Mouse (Mus musculus) forebrain, embryonic 15.5 days (tissue): ENCODE data around the gene Hlcs. TPM values are rescaled to one million over a fixed set of nuclear protein-coding genes. Genes with fewer than 3 reads are reported as not detected.

Experiments used
- ATAC-seq: fragments of 200-750 bp; cut with Nextera tagmentation; replicated peaks from 2 replicates; pipeline ENCODE4 v1.8.0; 2017; ENCODE audit warnings: mild to moderate bottlenecking, moderate TSS enrichment, moderate library complexity
- H3K27ac ChIP-seq: fragments of 300-500 bp; sonication (generic); replicated peaks from 2 replicates; pipeline ENCODE4 v1.5.1; 2015; ENCODE audit warnings: mild to moderate bottlenecking, inconsistent platforms
- H3K27me3 ChIP-seq: fragments of 300-500 bp; sonication (generic); 2 replicates; pipeline ENCODE4 v1.6.1; 2015; ENCODE audit warnings: inconsistent platforms
- H3K36me3 ChIP-seq: fragments of 300-500 bp; sonication (generic); 2 replicates; pipeline ENCODE4 v1.6.1; 2015; ENCODE audit warnings: mild to moderate bottlenecking, inconsistent platforms
- H3K4me1 ChIP-seq: fragments of 300-500 bp; sonication (generic); 2 replicates; pipeline ENCODE4 v1.6.1; 2015; ENCODE audit warnings: inconsistent platforms
- H3K4me2 ChIP-seq: fragments of 300-500 bp; sonication (generic); replicated peaks from 2 replicates; pipeline ENCODE4 v1.6.1; 2015; ENCODE audit warnings: mild to moderate bottlenecking, inconsistent platforms
- H3K4me3 ChIP-seq: fragments of 300-500 bp; sonication (generic); 2 replicates; pipeline ENCODE4 v1.5.1; 2015; ENCODE audit warnings: mild to moderate bottlenecking, inconsistent platforms
- H3K9ac ChIP-seq: fragments of 300-500 bp; sonication (generic); replicated peaks from 2 replicates; pipeline ENCODE4 v1.6.1; 2015; ENCODE audit warnings: mild to moderate bottlenecking, inconsistent platforms
- H3K9me3 ChIP-seq: fragments of 300-500 bp; sonication (generic); 2 replicates; pipeline ENCODE4 v1.6.1; 2016; ENCODE audit warnings: inconsistent platforms
- WGBS: fragments of 180-500 bp; shearing (Covaris S2); methylation state at CpG from one replicate; pipeline ENCODE4 v1.1.7; 2015; ENCODE audit warnings: mixed read lengths; 5-methylcytosine and 5-hydroxymethylcytosine counted together
- polyA plus RNA-seq: library from polyadenylated mRNA; unstranded; fragments of >200 nt; fragmentation: Nextera tagmentation; extraction: Ambion mirVana; gene quantifications from 2 replicates; pipeline ENCODE4 v1.2.1, GENCODE M21; 2015

Hlcs gene
- polyA plus RNA-seq, 1 experiment from 2014 or later = 7.7 TPM

- Histone ChIP-seq H3K4me3 (no peak overlapping the region), H3K9ac (no peak overlapping the region), H3K36me3 (no peaks in the 10 kb centered on the region), H3K4me1 (peaks cover 2% of the 10 kb centered on the region; the same call in 1 of the 2 replicates), H3K27me3 (no peaks in the 10 kb centered on the region), H3K27ac (no peak overlapping the region), H3K4me2 (no peak overlapping the region), H3K9me3 (no peaks in the 10 kb centered on the region)
- ATAC-seq = no peak
- WGBS = 92% methylated on average over 14 of the region's 14 CpGs
Observed at GRCm38 (mm10) chr16:94268205-94268604, 45.2 kb downstream of the Hlcs start.

- H3K27me3 ChIP-seq = no peaks in the 10 kb centered on the region
- no peaks in the 10 kb centered on the region for H3K4me1 ChIP-seq
- H3K4me2 ChIP-seq = no peak overlapping the region
- H3K27ac ChIP-seq = no peak overlapping the region
- no peak for ATAC-seq
- H3K36me3 ChIP-seq = no peaks in the 10 kb centered on the region
- WGBS = 88% methylated on average over 6 of the region's 6 CpGs
- no peak overlapping the region for H3K4me3 ChIP-seq
- no peak overlapping the region for H3K9ac ChIP-seq
- H3K9me3 ChIP-seq = no peaks in the 10 kb centered on the region
Observed at GRCm38 (mm10) chr16:94264611-94265010, 48.8 kb downstream of the Hlcs start.

- H3K9ac ChIP-seq = no peak overlapping the region
- H3K4me3 ChIP-seq = no peak overlapping the region
- no peak overlapping the region for H3K4me2 ChIP-seq
- H3K4me1 ChIP-seq = no peaks in the 10 kb centered on the region
- no peaks in the 10 kb centered on the region for H3K9me3 ChIP-seq
- no peak overlapping the region for H3K27ac ChIP-seq
- 93% methylated on average over 19 of the region's 19 CpGs for WGBS
- no peaks in the 10 kb centered on the region for H3K27me3 ChIP-seq
- no peaks in the 10 kb centered on the region for H3K36me3 ChIP-seq
- no peak for ATAC-seq
Observed at GRCm38 (mm10) chr16:94262501-94262900, 50.9 kb downstream of the Hlcs start.

- no peak for ATAC-seq
- H3K9ac ChIP-seq = no peak overlapping the region
Observed at GRCm38 (mm10) chr16:94260938-94261630, 52.3 kb downstream of the Hlcs start.

GRCm38 (mm10) chr16:94258366-94259310 lies 54.7 kb downstream of the Hlcs start:
- no peaks in the 10 kb centered on the region for H3K9me3 ChIP-seq
- 0 out of 2 replicates have a peak, but pooled peaks cover 3% of the 10 kb centered on the region for H3K4me1 ChIP-seq
- 62% methylated on average over 14 of the region's 14 CpGs for WGBS
- H3K9ac ChIP-seq = no peak overlapping the region
- H3K36me3 ChIP-seq = no peaks in the 10 kb centered on the region
- H3K4me2 ChIP-seq = no peak overlapping the region
- H3K4me3 ChIP-seq = no peak overlapping the region
- peak; percentile 80 for ATAC-seq
- no peaks in the 10 kb centered on the region for H3K27me3 ChIP-seq
- H3K27ac ChIP-seq = no peak overlapping the region

More at GRCm38 (mm10) chr16:94260938-94261630, 52.3 kb downstream of the Hlcs start:
- H3K27me3 ChIP-seq = no peaks in the 10 kb centered on the region
- no peak overlapping the region for H3K27ac ChIP-seq
- H3K4me1 ChIP-seq = no peaks in the 10 kb centered on the region
- no peaks in the 10 kb centered on the region for H3K36me3 ChIP-seq
- no peak overlapping the region for H3K4me3 ChIP-seq
- no peak overlapping the region for H3K4me2 ChIP-seq
- H3K9me3 ChIP-seq = no peaks in the 10 kb centered on the region
- 80% methylated on average over 19 of the region's 19 CpGs for WGBS

- Histone ChIP-seq H3K4me1 (0 out of 2 replicates have a peak, but pooled peaks cover 3% of the 10 kb centered on the region), H3K36me3 (no peaks in the 10 kb centered on the region), H3K27me3 (no peaks in the 10 kb centered on the region), H3K4me2 (no peak overlapping the region), H3K4me3 (no peak overlapping the region), H3K9me3 (no peaks in the 10 kb centered on the region), H3K27ac (no peak overlapping the region), H3K9ac (no peak overlapping the region)
- ATAC-seq = no peak
- 96% methylated on average over 4 of the region's 4 CpGs for WGBS
Observed at GRCm38 (mm10) chr16:94255592-94255991, 57.8 kb downstream of the Hlcs start.

- H3K9ac ChIP-seq = no peak overlapping the region
- no peaks in the 10 kb centered on the region for H3K9me3 ChIP-seq
- H3K27ac ChIP-seq = no peak overlapping the region
- H3K36me3 ChIP-seq = no peaks in the 10 kb centered on the region
- H3K27me3 ChIP-seq = no peaks in the 10 kb centered on the region
- no peak overlapping the region for H3K4me2 ChIP-seq
- 0 out of 2 replicates have a peak, but pooled peaks cover 3% of the 10 kb centered on the region for H3K4me1 ChIP-seq
- ATAC-seq = no peak
- H3K4me3 ChIP-seq = no peak overlapping the region
- 94% methylated on average over 6 of the region's 6 CpGs for WGBS
Observed at GRCm38 (mm10) chr16:94255035-94255434, 58.3 kb downstream of the Hlcs start.

GRCm38 (mm10) chr16:94254415-94254891 lies 58.9 kb downstream of the Hlcs start:
- Histone ChIP-seq H3K27me3 (no peaks in the 10 kb centered on the region), H3K27ac (no peak overlapping the region), H3K4me1 (0 out of 2 replicates have a peak, but pooled peaks cover 3% of the 10 kb centered on the region), H3K4me3 (no peak overlapping the region), H3K36me3 (no peaks in the 10 kb centered on the region), H3K9ac (no peak overlapping the region), H3K4me2 (no peak overlapping the region), H3K9me3 (no peaks in the 10 kb centered on the region)
- 40% methylated on average over 12 of the region's 12 CpGs for WGBS
- no peak for ATAC-seq

- WGBS = 62% methylated on average over 24 of the region's 24 CpGs
- Histone ChIP-seq H3K27me3 (no peaks in the 10 kb centered on the region), H3K9ac (no peak overlapping the region), H3K4me2 (no peak overlapping the region), H3K9me3 (no peaks in the 10 kb centered on the region), H3K4me1 (0 out of 2 replicates have a peak, but pooled peaks cover 3% of the 10 kb centered on the region), H3K27ac (no peak overlapping the region), H3K36me3 (no peaks in the 10 kb centered on the region), H3K4me3 (no peak overlapping the region)
- no peak for ATAC-seq
Observed at GRCm38 (mm10) chr16:94253671-94254414, 59.5 kb downstream of the Hlcs start.

GRCm38 (mm10) chr16:94251756-94252155 lies 61.6 kb downstream of the Hlcs start:
- Histone ChIP-seq H3K4me3 (no peak overlapping the region), H3K4me2 (no peak overlapping the region), H3K27ac (no peak overlapping the region), H3K27me3 (no peaks in the 10 kb centered on the region), H3K9ac (no peak overlapping the region), H3K36me3 (no peaks in the 10 kb centered on the region), H3K4me1 (0 out of 2 replicates have a peak, but pooled peaks cover 3% of the 10 kb centered on the region), H3K9me3 (no peaks in the 10 kb centered on the region)
- 82% methylated on average over 13 of the region's 13 CpGs for WGBS
- no peak for ATAC-seq

GRCm38 (mm10) chr16:94250640-94251349 lies 62.6 kb downstream of the Hlcs start:
- no peaks in the 10 kb centered on the region for H3K9me3 ChIP-seq
- no peaks in the 10 kb centered on the region for H3K27me3 ChIP-seq
- no peak overlapping the region for H3K4me3 ChIP-seq
- no peak overlapping the region for H3K4me2 ChIP-seq
- H3K9ac ChIP-seq = no peak overlapping the region
- H3K36me3 ChIP-seq = no peaks in the 10 kb centered on the region
- ATAC-seq = no peak
- H3K4me1 ChIP-seq = 0 out of 2 replicates have a peak, but pooled peaks cover 3% of the 10 kb centered on the region
- no peak overlapping the region for H3K27ac ChIP-seq
- WGBS = 80% methylated on average over 15 of the region's 15 CpGs
